ENCODE assay signal across 14 mouse cellular contexts in genomic region chr8:78622362-78622761, GRCm38 (mm10).
DNase-seq lines count a peak whose midpoint lies in the region; ATAC-seq and TF ChIP-seq lines count a peak whose summit lies in the region.
"Had no signal": no experiment of that assay in that cellular context is flagged by ENCODE, and none has a peak within 500 bp of the region (broad histone marks: within the 10 kb centered on the region; RNA-seq: fewer than 3 reads in every experiment).

No protein-coding gene starts in this region.

- no peaks in the 10 kb centered on the region for H3K9me3 ChIP-seq in intestine, embryonic 16.5 days (ENCODE audit: control insufficient read depth, low read length)
- no peaks in the 10 kb centered on the region for H3K9me3 ChIP-seq in intestine, embryonic 15.5 days
- H3K9me3 ChIP-seq in MEL (replicated peaks; ENCODE audit: insufficient read depth, low read length): no peaks in the 10 kb centered on the region
- H3K9me3 ChIP-seq in intestine, postnatal 0 days (ENCODE audit: control insufficient read depth): no peaks in the 10 kb centered on the region
- no peaks in the 10 kb centered on the region for H3K9me3 ChIP-seq in midbrain, embryonic 14.5 days (ENCODE audit: control insufficient read depth, low read length)
- no peaks in the 10 kb centered on the region for H3K9me3 ChIP-seq in limb, embryonic 10.5 days (replicated peaks)
- no peaks in the 10 kb centered on the region for H3K9me3 ChIP-seq in forebrain, embryonic 11.5 days (ENCODE audit: control insufficient read depth, low read length)
- H3K9me3 ChIP-seq: embryonic facial prominence, embryonic 12.5 days; heart, embryonic 15.5 days had no signal

- no peak for TF ChIP-seq RAD21 in MEL (IDR thresholded peaks at IDR 0.05; ENCODE audit: low read depth, low read length)

- no peaks in the 10 kb centered on the region for H3K79me2 ChIP-seq in MEL (ENCODE audit: control insufficient read depth, insufficient read depth, low read length, poor library complexity)

- no peak overlapping the region for H3K4me2 ChIP-seq in intestine, embryonic 16.5 days (ENCODE audit: low read depth, low read length)
- no peak overlapping the region for H3K4me2 ChIP-seq in intestine, embryonic 15.5 days (replicated peaks)
- no peak overlapping the region for H3K4me2 ChIP-seq in intestine, postnatal 0 days (replicated peaks; ENCODE audit: low read depth)
- H3K4me2 ChIP-seq in midbrain, embryonic 14.5 days (ENCODE audit: low read length): no peak overlapping the region
- H3K4me2 ChIP-seq in forebrain, embryonic 11.5 days (ENCODE audit: low read depth, low read length, severe bottlenecking): no peak overlapping the region
- H3K4me2 ChIP-seq: embryonic facial prominence, embryonic 12.5 days; heart, embryonic 15.5 days had no signal

- H3K27me3 ChIP-seq in intestine, embryonic 16.5 days (replicated peaks; ENCODE audit: control insufficient read depth, insufficient read depth, low read length): no peaks in the 10 kb centered on the region
- no peaks in the 10 kb centered on the region for H3K27me3 ChIP-seq in intestine, embryonic 15.5 days (replicated peaks)
- no peaks in the 10 kb centered on the region for H3K27me3 ChIP-seq in MEL (ENCODE audit: control insufficient read depth in 1 of 2, insufficient read depth in 2 of 2, low read length in 2 of 2)
- H3K27me3 ChIP-seq in intestine, postnatal 0 days (replicated peaks; ENCODE audit: control insufficient read depth, insufficient read depth, low read length): no peaks in the 10 kb centered on the region
- H3K27me3 ChIP-seq in midbrain, embryonic 14.5 days (ENCODE audit: control insufficient read depth, insufficient read depth, low read length): no peaks in the 10 kb centered on the region
- peaks cover 6% of the 10 kb centered on the region; the same call in 1 of the 2 replicates for H3K27me3 ChIP-seq in limb, embryonic 10.5 days (ENCODE audit: low read depth, poor library complexity, severe bottlenecking)
- H3K27me3 ChIP-seq in forebrain, embryonic 11.5 days (ENCODE audit: control insufficient read depth, insufficient read depth, low read length): no peaks in the 10 kb centered on the region
- H3K27me3 ChIP-seq: embryonic facial prominence, embryonic 12.5 days; heart, embryonic 15.5 days had no signal

- no peak for TF ChIP-seq CTCF in MEL (IDR thresholded peaks at IDR 0.05 in 2 of 3, conservative IDR thresholded peaks at IDR 0.05 in 1 of 3; ENCODE audit: control insufficient read depth in 1 of 3, insufficient read depth in 1 of 3, low read depth in 2 of 3, low read length in 3 of 3, poor library complexity in 1 of 3, severe bottlenecking in 1 of 3)
- TF ChIP-seq CTCF in intestine, postnatal 0 days (IDR thresholded peaks at IDR 0.05; ENCODE audit: low read depth): no peak

- TF ChIP-seq POLR2A in MEL (IDR thresholded peaks at IDR 0.05; ENCODE audit: control insufficient read depth in 1 of 2, insufficient read depth in 1 of 2, low read depth in 1 of 2, low read length in 2 of 2, poor library complexity in 1 of 2): no peak

- H3K4me3 ChIP-seq in intestine, embryonic 16.5 days (ENCODE audit: low read length): no peak overlapping the region
- H3K4me3 ChIP-seq in intestine, embryonic 15.5 days (replicated peaks): no peak overlapping the region
- H3K4me3 ChIP-seq in MEL (ENCODE audit: control insufficient read depth in 1 of 2, insufficient read depth in 1 of 2, low read depth in 2 of 2, low read length in 2 of 2): no peak overlapping the region
- H3K4me3 ChIP-seq in intestine, postnatal 0 days (ENCODE audit: low read depth, low read length): no peak overlapping the region
- H3K4me3 ChIP-seq in midbrain, embryonic 14.5 days (replicated peaks; ENCODE audit: low read depth, low read length): no peak overlapping the region
- no peak overlapping the region for H3K4me3 ChIP-seq in limb, embryonic 10.5 days
- H3K4me3 ChIP-seq in forebrain, embryonic 11.5 days (ENCODE audit: low read depth, low read length): no peak overlapping the region
- H3K4me3 ChIP-seq: embryonic facial prominence, embryonic 12.5 days; heart, embryonic 15.5 days had no signal

- H3K36me3 ChIP-seq in intestine, embryonic 16.5 days (ENCODE audit: control insufficient read depth, insufficient read depth, low read length): no peaks in the 10 kb centered on the region
- no peaks in the 10 kb centered on the region for H3K36me3 ChIP-seq in intestine, embryonic 15.5 days
- peaks cover 0 to 4% of the 10 kb centered on the region in 2 experiments; a peak in 3 of 4 replicates for H3K36me3 ChIP-seq in MEL (ENCODE audit: control insufficient read depth in 1 of 2, insufficient read depth in 2 of 2, low read length in 2 of 2)
- H3K36me3 ChIP-seq in intestine, postnatal 0 days (ENCODE audit: control insufficient read depth, insufficient read depth): no peaks in the 10 kb centered on the region
- no peaks in the 10 kb centered on the region for H3K36me3 ChIP-seq in midbrain, embryonic 14.5 days (ENCODE audit: control insufficient read depth, insufficient read depth, low read length)
- no peaks in the 10 kb centered on the region for H3K36me3 ChIP-seq in limb, embryonic 10.5 days
- H3K36me3 ChIP-seq in forebrain, embryonic 11.5 days (ENCODE audit: control insufficient read depth, insufficient read depth, low read length): no peaks in the 10 kb centered on the region
- H3K36me3 ChIP-seq: embryonic facial prominence, embryonic 12.5 days; heart, embryonic 15.5 days had no signal

- TF ChIP-seq EP300 in MEL (IDR thresholded peaks at IDR 0.05; ENCODE audit: low read depth in 1 of 2, low read length in 2 of 2): no peak

- no peak overlapping the region for H3K9ac ChIP-seq in intestine, embryonic 16.5 days (ENCODE audit: low read depth, low read length)
- H3K9ac ChIP-seq in intestine, embryonic 15.5 days: no peak overlapping the region
- no peak overlapping the region for H3K9ac ChIP-seq in MEL (ENCODE audit: control insufficient read depth, low read depth, low read length, poor library complexity, severe bottlenecking)
- H3K9ac ChIP-seq in intestine, postnatal 0 days (ENCODE audit: low read depth, low read length): no peak overlapping the region
- no peak overlapping the region for H3K9ac ChIP-seq in midbrain, embryonic 14.5 days (replicated peaks; ENCODE audit: low read length)
- H3K9ac ChIP-seq in forebrain, embryonic 11.5 days (ENCODE audit: low read length): no peak overlapping the region
- H3K9ac ChIP-seq: embryonic facial prominence, embryonic 12.5 days; heart, embryonic 15.5 days had no signal

- H3K27ac ChIP-seq in intestine, embryonic 16.5 days (ENCODE audit: low read length): no peak overlapping the region
- no peak overlapping the region for H3K27ac ChIP-seq in intestine, embryonic 15.5 days
- H3K27ac ChIP-seq in MEL (ENCODE audit: control insufficient read depth, low read depth, low read length): no peak overlapping the region
- peak overlapping the region; percentile 22; the same call in 1 of the 2 replicates for H3K27ac ChIP-seq in intestine, postnatal 0 days (ENCODE audit: low read depth, low read length)
- H3K27ac ChIP-seq in midbrain, embryonic 14.5 days (replicated peaks; ENCODE audit: low read depth, low read length): no peak overlapping the region
- no peak overlapping the region for H3K27ac ChIP-seq in limb, embryonic 10.5 days
- no peak overlapping the region for H3K27ac ChIP-seq in forebrain, embryonic 11.5 days (ENCODE audit: low read depth, low read length)
- H3K27ac ChIP-seq: embryonic facial prominence, embryonic 12.5 days; heart, embryonic 15.5 days had no signal

- peaks cover 3% of the 10 kb centered on the region; the same call in 1 of the 2 replicates for H3K4me1 ChIP-seq in intestine, embryonic 16.5 days (ENCODE audit: control insufficient read depth, insufficient read depth, low read length)
- peaks cover 10% of the 10 kb centered on the region for H3K4me1 ChIP-seq in intestine, embryonic 15.5 days (replicated peaks)
- peaks cover 0 to 4% of the 10 kb centered on the region in 2 experiments; a peak in 2 of 4 replicates for H3K4me1 ChIP-seq in MEL (ENCODE audit: control insufficient read depth in 1 of 2, insufficient read depth in 2 of 2, low read length in 2 of 2)
- H3K4me1 ChIP-seq in intestine, postnatal 0 days (replicated peaks; ENCODE audit: control insufficient read depth, insufficient read depth, low read length): peaks cover 4% of the 10 kb centered on the region; the same call in 1 of the 2 replicates
- H3K4me1 ChIP-seq in midbrain, embryonic 14.5 days (ENCODE audit: control insufficient read depth, insufficient read depth, low read length): peaks cover 11% of the 10 kb centered on the region
- peaks cover 14% of the 10 kb centered on the region for H3K4me1 ChIP-seq in limb, embryonic 10.5 days
- H3K4me1 ChIP-seq in forebrain, embryonic 11.5 days (replicated peaks; ENCODE audit: control insufficient read depth, insufficient read depth, low read length): no peaks in the 10 kb centered on the region

- WGBS in intestine, embryonic 16.5 days: 73% methylated on average over 4 of the region's 4 CpGs
- WGBS in intestine, embryonic 15.5 days: 74% methylated on average over 4 of the region's 4 CpGs
- WGBS in intestine, postnatal 0 days: 54% methylated on average over 4 of the region's 4 CpGs
- WGBS in midbrain, embryonic 14.5 days: 91% methylated on average over 4 of the region's 4 CpGs
- 80% methylated on average over 4 of the region's 4 CpGs for WGBS in limb, embryonic 10.5 days
- WGBS in forebrain, embryonic 11.5 days: 86% methylated on average over 4 of the region's 4 CpGs

- DNase-seq in 416B (ENCODE audit: low read depth) (peak; percentile 64), MEL (ENCODE audit: low read depth, low spot score) (peak; percentile 9)
- no peak for DNase-seq in midbrain, embryonic 14.5 days
- DNase-seq in limb, embryonic 10.5 days (ENCODE audit: low spot score): no peak
- DNase-seq in forebrain, embryonic 11.5 days (ENCODE audit: low spot score): no peak
- DNase-seq: adrenal gland, adult 8-10 months; cerebellum, adult 11-12 months had no signal

- 0 out of 2 replicates have a peak, but pooled peaks have one; percentile 21 for ATAC-seq in intestine, embryonic 16.5 days
- ATAC-seq in intestine, embryonic 15.5 days: no peak
- ATAC-seq in intestine, postnatal 0 days: peak; percentile 82
- no peak for ATAC-seq in midbrain, embryonic 14.5 days (ENCODE audit: low FRiP score, low TSS enrichment)
- no peak for ATAC-seq in forebrain, embryonic 11.5 days (replicated peaks; ENCODE audit: low FRiP score)
- ATAC-seq: forebrain, embryonic 16.5 days; midbrain, embryonic 16.5 days had no signal

TF ChIP-seq in MEL, 35 proteins besides CTCF, POLR2A, EP300 and RAD21:
- TF ChIP-seq USF2 (IDR thresholded peaks at IDR 0.05; ENCODE audit: borderline replicate concordance in 1 of 2, insufficient read depth in 1 of 2, low read depth in 1 of 2, low read length in 2 of 2) (no peak), USF1 (IDR thresholded peaks at IDR 0.05; ENCODE audit: low read depth, low read length) (no peak), ZNF384 (IDR thresholded peaks at IDR 0.05; ENCODE audit: low read depth, low read length) (no peak), UBTF (IDR thresholded peaks at IDR 0.05; ENCODE audit: borderline replicate concordance, insufficient read depth, low read depth, low read length) (no peak)

Comparison
In these comparisons a context has a peak if more than half of its experiments do, and no peak if none do; other contexts are left out.
1. ATAC-seq: peak in intestine, embryonic 16.5 days (single experiment) and intestine, postnatal 0 days (single experiment); none in intestine, embryonic 15.5 days (single experiment), midbrain, embryonic 14.5 days (single experiment) and forebrain, embryonic 11.5 days (single experiment).
2. DNase-seq: peak in 416B (single experiment) and MEL (single experiment); none in midbrain, embryonic 14.5 days (single experiment), limb, embryonic 10.5 days (single experiment) and forebrain, embryonic 11.5 days (single experiment).